Mouse (Mus musculus) cerebral cortex, adult 2 months (tissue): Measurements from ENCODE around the gene Drd5.

ENCODE experiments used
- WGBS: fragments of 180-500 bp; shearing (Covaris S2); methylation state at CpG from one replicate; pipeline ENCODE4 v1.1.7; 2018; 5-methylcytosine and 5-hydroxymethylcytosine counted together

Gene Drd5

GRCm38 (mm10) chr5:38350351-38350929 lies 31.3 kb downstream of the Drd5 start:
- 67% methylated on average over 5 of the region's 5 CpGs for WGBS

GRCm38 (mm10) chr5:38356927-38357326 lies 37.8 kb downstream of the Drd5 start:
- 62% methylated on average over 3 of the region's 3 CpGs for WGBS

- WGBS: 82% methylated on average over 2 of the region's 2 CpGs
Measured at GRCm38 (mm10) chr5:38359716-38360115, 40.5 kb downstream of the Drd5 start.

- WGBS: 52% methylated on average over 5 of the region's 5 CpGs
Measured at GRCm38 (mm10) chr5:38364396-38364795, 45.2 kb downstream of the Drd5 start.

GRCm38 (mm10) chr5:38365521-38365920 lies 46.4 kb downstream of the Drd5 start:
- WGBS: 86% methylated on average over 2 of the region's 2 CpGs

- WGBS: 22% methylated on average over 18 of the region's 18 CpGs
Measured at GRCm38 (mm10) chr5:38366650-38367470, 47.7 kb downstream of the Drd5 start.

GRCm38 (mm10) chr5:38371308-38371707 lies 52.1 kb downstream of the Drd5 start:
- WGBS: 79% methylated on average over 1 of the region's 1 CpGs
